27 mouse cellular contexts compared by ENCODE assay signal in genomic region chr11:87060410-87060809, GRCm38 (mm10).
"Had no signal": no experiment of that assay in that cellular context is flagged by ENCODE, and none has a peak within 500 bp of the region (broad histone marks: within the 10 kb centered on the region; RNA-seq: fewer than 3 reads in every experiment).

No protein-coding gene starts in this region.

- H3K9me3 ChIP-seq: embryonic facial prominence, embryonic 10.5 days; embryonic facial prominence, embryonic 12.5 days; embryonic facial prominence, embryonic 13.5 days; embryonic facial prominence, embryonic 15.5 days; forebrain, embryonic 10.5 days; forebrain, embryonic 12.5 days; forebrain, embryonic 13.5 days; forebrain, embryonic 15.5 days had no signal

- H3K9ac ChIP-seq: embryonic facial prominence, embryonic 12.5 days; embryonic facial prominence, embryonic 13.5 days; embryonic facial prominence, embryonic 15.5 days; forebrain, embryonic 12.5 days; forebrain, embryonic 13.5 days; forebrain, embryonic 15.5 days; forebrain, postnatal 0 days had no signal

- DNase-seq: cerebellum, adult 9-10 months; cerebellum, adult 9-11 months; cerebellum, postnatal 10 days; cerebellum, postnatal 14 days; cerebellum, postnatal 25 days; cerebellum, postnatal 36 days; embryo, embryonic 11 days; forebrain, postnatal 0 days; gastrocnemius, adult 2 months; gastrocnemius, postnatal 10 days; gastrocnemius, postnatal 14 days; gastrocnemius, postnatal 25 days; gastrocnemius, postnatal 36 days; heart, adult 11 months; heart, adult 18-20 months; heart, adult 2 months had no signal

- H3K27ac ChIP-seq: embryonic facial prominence, embryonic 10.5 days; embryonic facial prominence, embryonic 12.5 days; embryonic facial prominence, embryonic 13.5 days; embryonic facial prominence, embryonic 15.5 days; forebrain, embryonic 10.5 days; forebrain, embryonic 12.5 days; forebrain, embryonic 13.5 days; forebrain, embryonic 15.5 days; gastrocnemius, adult 2 months; heart, adult 2 months had no signal

- H3K27me3 ChIP-seq: embryonic facial prominence, embryonic 12.5 days; embryonic facial prominence, embryonic 13.5 days; embryonic facial prominence, embryonic 15.5 days; forebrain, embryonic 12.5 days; forebrain, embryonic 13.5 days; forebrain, embryonic 15.5 days had no signal

- H3K4me1 ChIP-seq: embryonic facial prominence, embryonic 10.5 days; embryonic facial prominence, embryonic 12.5 days; embryonic facial prominence, embryonic 13.5 days; embryonic facial prominence, embryonic 15.5 days; forebrain, embryonic 10.5 days; forebrain, embryonic 12.5 days; forebrain, embryonic 13.5 days; forebrain, embryonic 15.5 days had no signal

- ATAC-seq: forebrain, embryonic 13.5 days; forebrain, embryonic 14.5 days; forebrain, embryonic 15.5 days; forebrain, embryonic 16.5 days; forebrain, postnatal 0 days had no signal

- H3K4me3 ChIP-seq: embryonic facial prominence, embryonic 10.5 days; embryonic facial prominence, embryonic 12.5 days; embryonic facial prominence, embryonic 13.5 days; embryonic facial prominence, embryonic 15.5 days; erythroblast, embryonic 14.5 days; forebrain, embryonic 10.5 days; forebrain, embryonic 12.5 days; forebrain, embryonic 13.5 days; forebrain, embryonic 15.5 days; gastrocnemius, adult 2 months; heart, adult 2 months had no signal

- H3K36me3 ChIP-seq: embryonic facial prominence, embryonic 15.5 days had no signal

- H3K4me2 ChIP-seq: embryonic facial prominence, embryonic 12.5 days; embryonic facial prominence, embryonic 13.5 days; embryonic facial prominence, embryonic 15.5 days; forebrain, embryonic 12.5 days; forebrain, embryonic 13.5 days; forebrain, embryonic 15.5 days had no signal
